Mouse (Mus musculus) activated CD4-positive, CD25-positive, alpha-beta regulatory T cell, adult 9 weeks (primary cell): ENCODE data around the gene Olfr1472. TPM values are rescaled to one million over a fixed set of nuclear protein-coding genes. Genes with fewer than 3 reads are reported as not detected.

Source experiments
- polyA plus RNA-seq: library from polyadenylated mRNA; unstranded; fragments of 100-300 nt; shearing (Covaris generic); gene quantifications from one replicate; pipeline ENCODE4 v1.2.1, GENCODE M21; 2017

Olfr1472 gene
- not detected for polyA plus RNA-seq

DNA sequence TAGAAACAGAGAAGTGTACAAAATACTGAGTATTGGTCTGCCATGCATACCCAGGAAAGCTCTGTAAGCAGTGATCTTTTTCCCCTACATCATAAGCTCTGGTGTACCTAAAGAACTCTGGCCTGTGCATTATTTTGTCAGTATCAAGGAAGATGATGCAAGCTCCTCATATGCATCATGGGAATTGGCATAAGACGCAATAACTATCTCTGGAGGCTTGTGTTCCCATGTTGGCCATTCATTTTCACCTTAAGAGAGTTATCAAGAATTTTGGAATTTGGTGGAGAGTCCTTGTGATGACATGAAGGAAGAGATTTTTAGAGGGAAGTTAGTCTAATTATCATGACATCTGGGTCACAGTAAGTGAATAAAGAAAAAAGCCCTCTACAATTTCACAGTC is at the start of gene Olfr1472:
TSS of gene Olfr1472 (minus strand) at position 101 of the 400 bp plus-strand sequence.

GRCm38 (mm10) chr19:13500246-13500645 is 44.4 kb upstream of the Olfr1472 start, which contains the start of gene Olfr1477:
Olfr1477 (plus strand) TSS chr19:13500546.

DNA sequence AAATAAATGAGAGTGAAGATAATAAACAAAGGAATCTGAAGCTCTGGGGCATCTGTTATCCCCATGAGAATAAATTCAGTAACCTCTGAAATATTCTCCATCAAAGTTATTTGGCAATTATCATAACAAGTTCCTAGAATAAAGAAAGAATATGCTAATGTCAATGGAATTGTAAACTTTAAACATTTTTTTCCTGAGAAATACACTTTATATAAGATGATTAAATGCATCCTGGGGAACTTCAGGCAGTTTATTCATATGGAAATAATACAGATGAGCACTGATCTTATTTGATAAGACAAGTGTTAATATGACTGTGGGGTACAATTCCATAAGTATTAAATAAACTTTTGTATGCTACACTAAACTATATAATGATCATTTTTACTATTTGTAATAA is 24.2 kb upstream of the Olfr1472 start, which contains the start of gene Olfr1475:
TSS of gene Olfr1475 (minus strand) at position 101 of the 400 bp plus-strand sequence.

GRCm38 (mm10) chr19:13469265-13469664 is 13.4 kb upstream of the Olfr1472 start, which contains the start of gene Olfr1474:
Olfr1474 (plus strand) TSS chr19:13469565.

DNA sequence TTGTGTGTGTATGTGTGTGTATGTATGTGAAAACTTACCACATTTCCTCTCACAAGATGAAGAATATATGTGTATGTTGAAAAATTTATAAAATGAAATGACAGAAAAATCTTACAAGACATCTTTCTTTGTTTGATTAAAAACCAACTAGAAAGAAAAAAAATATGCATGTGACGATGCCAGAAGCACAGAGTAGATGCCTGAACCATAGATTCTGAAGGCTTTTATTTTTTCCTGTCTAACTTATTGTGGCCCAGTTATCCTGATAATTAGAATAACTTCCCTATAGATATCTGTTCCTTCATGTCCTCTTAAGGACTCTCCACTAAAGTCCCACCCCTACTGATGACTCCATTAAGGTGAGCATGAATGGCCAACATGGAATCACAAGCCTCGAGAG is 12.8 kb downstream of the Olfr1472 start, which contains the start of gene Olfr1471:
TSS of gene Olfr1471 (plus strand) at position 301 of the 400 bp plus-strand sequence.

GRCm38 (mm10) chr19:13407549-13407948 is 48.3 kb downstream of the Olfr1472 start, which contains the start of gene Olfr1469:
Olfr1469 (plus strand) TSS chr19:13407849.

Other genes with a start within 250 kb of the Olfr1472 start
- gene Olfr1463, start 224.8 kb downstream of the Olfr1472 start, polyA plus RNA-seq: not detected
- not detected for gene Olfr1465, start 140.5 kb downstream of the Olfr1472 start, polyA plus RNA-seq
- gene Olfr1466, start 117.2 kb downstream of the Olfr1472 start, polyA plus RNA-seq: not detected
- gene Olfr1467, start 93.8 kb downstream of the Olfr1472 start, polyA plus RNA-seq: not detected
- not detected for gene Olfr1469, start 48.2 kb downstream of the Olfr1472 start, polyA plus RNA-seq
- not detected for gene Olfr1471, start 12.7 kb downstream of the Olfr1472 start, polyA plus RNA-seq
- not detected for gene Olfr1474, start 13.5 kb upstream of the Olfr1472 start, polyA plus RNA-seq
- gene Olfr1475, start 24.1 kb upstream of the Olfr1472 start, polyA plus RNA-seq: not detected
- gene Olfr1477, start 44.5 kb upstream of the Olfr1472 start, polyA plus RNA-seq: not detected
- not detected for gene Olfr1480, start 71.8 kb upstream of the Olfr1472 start, polyA plus RNA-seq
- gene Olfr1484, start 127.4 kb upstream of the Olfr1472 start, polyA plus RNA-seq: not detected
- gene Olfr1487, start 161.3 kb upstream of the Olfr1472 start, polyA plus RNA-seq: not detected
- not detected for gene Olfr1489, start 175.5 kb upstream of the Olfr1472 start, polyA plus RNA-seq
- gene Olfr1490, start 195.0 kb upstream of the Olfr1472 start, polyA plus RNA-seq: not detected
- not detected for gene Olfr1491, start 241.2 kb upstream of the Olfr1472 start, polyA plus RNA-seq